15 mouse cellular contexts compared by ENCODE assay signal in the genomic region with DNA sequence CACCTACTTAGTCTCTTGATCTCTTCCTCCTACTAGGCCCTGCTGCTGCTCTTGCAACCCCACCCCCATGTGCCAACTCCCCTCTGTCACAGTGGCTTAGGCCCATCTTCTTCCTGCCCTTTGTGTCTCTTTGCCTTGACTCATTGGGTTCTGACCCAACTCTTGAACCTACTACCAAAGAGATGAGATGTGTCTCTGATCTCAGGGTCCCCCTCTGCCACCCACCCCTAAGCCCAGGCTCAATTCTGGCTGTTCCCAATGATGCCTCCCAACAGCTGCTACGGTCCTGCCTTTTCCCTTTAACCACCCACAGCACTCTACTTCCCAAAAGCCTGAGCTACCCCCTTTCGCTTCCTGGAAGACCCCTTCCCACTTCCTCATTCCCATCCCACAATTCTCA. TPM values are rescaled to one million over a fixed set of nuclear protein-coding genes. Genes with fewer than 3 reads are reported as not detected.
DNase-seq lines count a peak whose midpoint lies in the region; ATAC-seq and TF ChIP-seq lines count a peak whose summit lies in the region.
"Had no signal": no experiment of that assay in that cellular context is flagged by ENCODE, and none has a peak within 500 bp of the region (broad histone marks: within the 10 kb centered on the region; RNA-seq: fewer than 3 reads in every experiment).

No protein-coding gene starts in this region.

- H3K27ac ChIP-seq in heart, embryonic 11.5 days (ENCODE audit: low read depth, low read length) = peak overlapping the region; percentile 35; the same call in 1 of the 2 replicates
- peak overlapping the region; percentile 53 for H3K27ac ChIP-seq in liver, embryonic 12.5 days
- H3K27ac ChIP-seq in liver, embryonic 11.5 days (ENCODE audit: low read depth, low read length) = no peak overlapping the region
- peak overlapping the region; percentile 57; the same call in 1 of the 2 replicates for H3K27ac ChIP-seq in embryonic facial prominence, embryonic 12.5 days
- H3K27ac ChIP-seq in liver, postnatal 0 days (ENCODE audit: low read depth) = peak overlapping the region; percentile 19; the same call in 1 of the 2 replicates
- no peak overlapping the region for H3K27ac ChIP-seq in hindbrain, embryonic 11.5 days (ENCODE audit: low read depth, low read length)
- H3K27ac ChIP-seq: forebrain, embryonic 13.5 days; left cerebral cortex, adult 2 months; liver, embryonic 14.5 days had no signal

- no peaks in the 10 kb centered on the region for H3K27me3 ChIP-seq in heart, embryonic 11.5 days (ENCODE audit: control insufficient read depth, insufficient read depth, low read length)
- H3K27me3 ChIP-seq in liver, embryonic 12.5 days (replicated peaks) = no peaks in the 10 kb centered on the region
- no peaks in the 10 kb centered on the region for H3K27me3 ChIP-seq in liver, embryonic 11.5 days (replicated peaks; ENCODE audit: control insufficient read depth, insufficient read depth, low read length)
- no peaks in the 10 kb centered on the region for H3K27me3 ChIP-seq in embryonic facial prominence, embryonic 12.5 days
- H3K27me3 ChIP-seq in liver, postnatal 0 days (ENCODE audit: insufficient read depth, low read length) = no peaks in the 10 kb centered on the region
- peaks cover 7% of the 10 kb centered on the region; the same call in 1 of the 2 replicates for H3K27me3 ChIP-seq in hindbrain, embryonic 11.5 days (ENCODE audit: control insufficient read depth, insufficient read depth, low read length)
- H3K27me3 ChIP-seq: forebrain, embryonic 13.5 days had no signal

- no peak for ATAC-seq in heart, embryonic 11.5 days (replicated peaks; ENCODE audit: insufficient number of reproducible peaks, low FRiP score, low TSS enrichment)
- no peak for ATAC-seq in liver, embryonic 12.5 days
- no peak for ATAC-seq in liver, embryonic 11.5 days (replicated peaks; ENCODE audit: low FRiP score)
- ATAC-seq in embryonic facial prominence, embryonic 12.5 days (ENCODE audit: insufficient number of reproducible peaks, insufficient read depth, low FRiP score, low TSS enrichment) = no peak
- ATAC-seq in liver, postnatal 0 days = no peak
- ATAC-seq in hindbrain, embryonic 11.5 days (ENCODE audit: low FRiP score) = no peak
- ATAC-seq: forebrain, embryonic 13.5 days had no signal

- 0 out of 2 replicates have a peak overlapping the region, but pooled peaks have one; percentile 10 for H3K9ac ChIP-seq in heart, embryonic 11.5 days (ENCODE audit: low read depth, low read length)
- peak overlapping the region; percentile 42; the same call in 1 of the 2 replicates for H3K9ac ChIP-seq in liver, embryonic 12.5 days
- H3K9ac ChIP-seq in liver, embryonic 11.5 days (ENCODE audit: low read depth, low read length) = no peak overlapping the region
- no peak overlapping the region for H3K9ac ChIP-seq in embryonic facial prominence, embryonic 12.5 days
- no peak overlapping the region for H3K9ac ChIP-seq in liver, postnatal 0 days (replicated peaks)
- no peak overlapping the region for H3K9ac ChIP-seq in hindbrain, embryonic 11.5 days (ENCODE audit: low read depth, low read length)
- H3K9ac ChIP-seq: forebrain, embryonic 13.5 days; liver, embryonic 14.5 days; neural tube, embryonic 13.5 days had no signal

- H3K36me3 ChIP-seq in heart, embryonic 11.5 days (ENCODE audit: control insufficient read depth, insufficient read depth, low read length) = no peaks in the 10 kb centered on the region
- H3K36me3 ChIP-seq in liver, embryonic 12.5 days = peaks cover 87% of the 10 kb centered on the region
- no peaks in the 10 kb centered on the region; the same call in 1 of the 2 replicates for H3K36me3 ChIP-seq in liver, embryonic 11.5 days (ENCODE audit: control insufficient read depth, insufficient read depth, low read length)
- peaks cover 7% of the 10 kb centered on the region; the same call in 1 of the 2 replicates for H3K36me3 ChIP-seq in embryonic facial prominence, embryonic 12.5 days
- peaks cover 17% of the 10 kb centered on the region for H3K36me3 ChIP-seq in liver, postnatal 0 days (replicated peaks; ENCODE audit: insufficient read depth, low read length)
- H3K36me3 ChIP-seq in hindbrain, embryonic 11.5 days (ENCODE audit: control insufficient read depth, insufficient read depth, low read length) = no peaks in the 10 kb centered on the region
- H3K36me3 ChIP-seq: neural tube, embryonic 13.5 days had no signal

- H3K9me3 ChIP-seq in heart, embryonic 11.5 days (replicated peaks; ENCODE audit: control insufficient read depth, low read length) = no peaks in the 10 kb centered on the region
- H3K9me3 ChIP-seq in liver, embryonic 12.5 days (replicated peaks) = no peaks in the 10 kb centered on the region
- no peaks in the 10 kb centered on the region for H3K9me3 ChIP-seq in liver, embryonic 11.5 days (ENCODE audit: control insufficient read depth, low read length)
- no peaks in the 10 kb centered on the region for H3K9me3 ChIP-seq in embryonic facial prominence, embryonic 12.5 days
- no peaks in the 10 kb centered on the region for H3K9me3 ChIP-seq in liver, postnatal 0 days (ENCODE audit: low read length)
- no peaks in the 10 kb centered on the region for H3K9me3 ChIP-seq in hindbrain, embryonic 11.5 days (ENCODE audit: control insufficient read depth, low read length)
- H3K9me3 ChIP-seq: forebrain, embryonic 13.5 days; neural tube, embryonic 13.5 days had no signal

- no peak overlapping the region for H3K4me3 ChIP-seq in heart, embryonic 11.5 days (ENCODE audit: low read depth, low read length)
- no peak overlapping the region for H3K4me3 ChIP-seq in liver, embryonic 12.5 days
- no peak overlapping the region for H3K4me3 ChIP-seq in liver, embryonic 11.5 days (ENCODE audit: low read depth, low read length)
- H3K4me3 ChIP-seq in embryonic facial prominence, embryonic 12.5 days = no peak overlapping the region
- H3K4me3 ChIP-seq in liver, postnatal 0 days (ENCODE audit: low read depth, low read length) = no peak overlapping the region
- H3K4me3 ChIP-seq in hindbrain, embryonic 11.5 days (ENCODE audit: low read depth, low read length) = no peak overlapping the region
- H3K4me3 ChIP-seq: forebrain, embryonic 13.5 days; left cerebral cortex, adult 2 months; neural tube, embryonic 13.5 days had no signal

- DNase-seq in heart, adult 9 months (ENCODE audit: low spot score in 2 of 2) = no peak
- DNase-seq in liver, embryonic 11.5 days (ENCODE audit: low spot score) = no peak
- DNase-seq in liver, postnatal 0 days = no peak
- DNase-seq in hindbrain, embryonic 11.5 days (ENCODE audit: low spot score) = no peak
- DNase-seq in kidney, adult 9 months = no peak
- DNase-seq: cerebellum, adult 11 months; cerebellum, postnatal 25 days; right cerebral cortex, postnatal 25 days had no signal

- H3K4me1 ChIP-seq in heart, embryonic 11.5 days (ENCODE audit: control insufficient read depth, insufficient read depth, low read length) = peaks cover 69% of the 10 kb centered on the region
- H3K4me1 ChIP-seq in liver, embryonic 12.5 days = peaks cover 93% of the 10 kb centered on the region
- peaks cover 83% of the 10 kb centered on the region for H3K4me1 ChIP-seq in liver, embryonic 11.5 days (replicated peaks; ENCODE audit: control insufficient read depth, insufficient read depth, low read length)
- peaks cover 61% of the 10 kb centered on the region for H3K4me1 ChIP-seq in embryonic facial prominence, embryonic 12.5 days
- peaks cover 58% of the 10 kb centered on the region for H3K4me1 ChIP-seq in liver, postnatal 0 days (ENCODE audit: insufficient read depth)
- H3K4me1 ChIP-seq in hindbrain, embryonic 11.5 days (replicated peaks; ENCODE audit: control insufficient read depth, insufficient read depth, low read length) = peaks cover 3% of the 10 kb centered on the region; the same call in 1 of the 2 replicates

- 94% methylated on average over 2 of the region's 2 CpGs for WGBS in heart, embryonic 11.5 days (ENCODE audit: insufficient replicate concordance)
- 65% methylated on average over 2 of the region's 2 CpGs for WGBS in liver, embryonic 12.5 days (ENCODE audit: insufficient replicate concordance)
- WGBS in liver, embryonic 11.5 days = 83% methylated on average over 2 of the region's 2 CpGs
- WGBS in embryonic facial prominence, embryonic 12.5 days = 78% methylated on average over 2 of the region's 2 CpGs
- WGBS in liver, postnatal 0 days (ENCODE audit: insufficient replicate concordance) = 63% methylated on average over 2 of the region's 2 CpGs
- WGBS in hindbrain, embryonic 11.5 days = 92% methylated on average over 2 of the region's 2 CpGs

- peak overlapping the region; percentile 29 for H3K4me2 ChIP-seq in heart, embryonic 11.5 days
- H3K4me2 ChIP-seq in liver, embryonic 12.5 days = peak overlapping the region; percentile 28; the same call in 1 of the 2 replicates
- H3K4me2 ChIP-seq in liver, embryonic 11.5 days = no peak overlapping the region
- H3K4me2 ChIP-seq in embryonic facial prominence, embryonic 12.5 days (replicated peaks) = 0 out of 2 replicates have a peak overlapping the region, but pooled peaks have one; percentile 4
- H3K4me2 ChIP-seq in liver, postnatal 0 days (ENCODE audit: low read depth, low read length) = peak overlapping the region; percentile 14; the same call in 1 of the 2 replicates
- no peak overlapping the region for H3K4me2 ChIP-seq in hindbrain, embryonic 11.5 days (replicated peaks; ENCODE audit: low read depth, low read length)
- H3K4me2 ChIP-seq: forebrain, embryonic 13.5 days; neural tube, embryonic 13.5 days had no signal

- TF ChIP-seq CTCF in liver, postnatal 0 days (IDR thresholded peaks at IDR 0.05; ENCODE audit: low read depth) = no peak

- TF ChIP-seq EP300 in liver, postnatal 0 days (IDR thresholded peaks at IDR 0.05; ENCODE audit: low read depth) = no peak

RNA-seq across cellular contexts. Expression of gene Fads3, which starts 19.4 kb away (rescaled TPM):
- 15.8 and 17.9 TPM in 2 replicates for polyA plus RNA-seq in heart, embryonic 11.5 days (2014; fragmentation: Nextera tagmentation; extraction: Ambion mirVana)
- polyA plus RNA-seq in liver, embryonic 12.5 days (2016; fragmentation: Nextera tagmentation; extraction: Ambion mirVana) = 6.9 and 10.0 TPM in 2 replicates
- 7.2 and 7.3 TPM in 2 replicates for polyA plus RNA-seq in liver, embryonic 11.5 days (2014; fragmentation: Nextera tagmentation; extraction: Ambion mirVana)
- polyA plus RNA-seq in embryonic facial prominence, embryonic 12.5 days (2016; fragmentation: Nextera tagmentation; extraction: Ambion mirVana) = 10.1 and 10.2 TPM in 2 replicates
- 1.7 and 2.0 TPM in 2 replicates for polyA plus RNA-seq in liver, postnatal 0 days (2015; fragmentation: Nextera tagmentation; extraction: Ambion mirVana)
- polyA plus RNA-seq in hindbrain, embryonic 11.5 days (2014; fragmentation: Nextera tagmentation; extraction: Ambion mirVana) = 5.7 and 5.8 TPM in 2 replicates

RNA-seq across cellular contexts. Expression of gene Rab3il1, which starts 20.5 kb away (rescaled TPM):
- 50.8 and 54.0 TPM in 2 replicates for polyA plus RNA-seq in heart, embryonic 11.5 days (2014; fragmentation: Nextera tagmentation; extraction: Ambion mirVana)
- 189 and 191 TPM in 2 replicates for polyA plus RNA-seq in liver, embryonic 12.5 days (2016; fragmentation: Nextera tagmentation; extraction: Ambion mirVana)
- polyA plus RNA-seq in liver, embryonic 11.5 days (2014; fragmentation: Nextera tagmentation; extraction: Ambion mirVana) = 133 and 137 TPM in 2 replicates
- 48.0 and 50.0 TPM in 2 replicates for polyA plus RNA-seq in embryonic facial prominence, embryonic 12.5 days (2016; fragmentation: Nextera tagmentation; extraction: Ambion mirVana)
- polyA plus RNA-seq in liver, postnatal 0 days (2015; fragmentation: Nextera tagmentation; extraction: Ambion mirVana) = 74.9 and 80.9 TPM in 2 replicates
- polyA plus RNA-seq in hindbrain, embryonic 11.5 days (2014; fragmentation: Nextera tagmentation; extraction: Ambion mirVana) = 35.7 and 35.9 TPM in 2 replicates

RNA-seq across cellular contexts. Expression of gene Best1, which starts 20.5 kb away (rescaled TPM):
- 0.10 and 0.41 TPM in 2 replicates for polyA plus RNA-seq in heart, embryonic 11.5 days (2014; fragmentation: Nextera tagmentation; extraction: Ambion mirVana)
- 0.17 and 0.32 TPM in 2 replicates for polyA plus RNA-seq in liver, embryonic 12.5 days (2016; fragmentation: Nextera tagmentation; extraction: Ambion mirVana)
- 0.31 and 0.59 TPM in 2 replicates for polyA plus RNA-seq in liver, embryonic 11.5 days (2014; fragmentation: Nextera tagmentation; extraction: Ambion mirVana)
- polyA plus RNA-seq in embryonic facial prominence, embryonic 12.5 days (2016; fragmentation: Nextera tagmentation; extraction: Ambion mirVana) = 1.7 and 1.8 TPM in 2 replicates
- polyA plus RNA-seq in liver, postnatal 0 days (2015; fragmentation: Nextera tagmentation; extraction: Ambion mirVana) = 0.08 and 0.13 TPM in 2 replicates
- 0.91 and 1.1 TPM in 2 replicates for polyA plus RNA-seq in hindbrain, embryonic 11.5 days (2014; fragmentation: Nextera tagmentation; extraction: Ambion mirVana)

RNA-seq across cellular contexts. Expression of gene Fth1, which starts 41.6 kb away (rescaled TPM):
- 1,994 and 2,294 TPM in 2 replicates for polyA plus RNA-seq in heart, embryonic 11.5 days (2014; fragmentation: Nextera tagmentation; extraction: Ambion mirVana)
- polyA plus RNA-seq in liver, embryonic 12.5 days (2016; fragmentation: Nextera tagmentation; extraction: Ambion mirVana) = 5,199 and 5,262 TPM in 2 replicates
- polyA plus RNA-seq in liver, embryonic 11.5 days (2014; fragmentation: Nextera tagmentation; extraction: Ambion mirVana) = 3,796 and 3,887 TPM in 2 replicates
- 1,511 and 1,518 TPM in 2 replicates for polyA plus RNA-seq in embryonic facial prominence, embryonic 12.5 days (2016; fragmentation: Nextera tagmentation; extraction: Ambion mirVana)
- polyA plus RNA-seq in liver, postnatal 0 days (2015; fragmentation: Nextera tagmentation; extraction: Ambion mirVana) = 4,793 and 5,083 TPM in 2 replicates
- 1,301 and 1,416 TPM in 2 replicates for polyA plus RNA-seq in hindbrain, embryonic 11.5 days (2014; fragmentation: Nextera tagmentation; extraction: Ambion mirVana)

Comparison
In these comparisons a context has a peak if more than half of its experiments do, and no peak if none do; other contexts are left out.
1. H3K27ac ChIP-seq: peak in heart, embryonic 11.5 days (single experiment), liver, embryonic 12.5 days (single experiment), embryonic facial prominence, embryonic 12.5 days (single experiment) and liver, postnatal 0 days (single experiment); none in liver, embryonic 11.5 days (single experiment) and hindbrain, embryonic 11.5 days (single experiment).
2. H3K4me2 ChIP-seq: peak in heart, embryonic 11.5 days (single experiment), liver, embryonic 12.5 days (single experiment), embryonic facial prominence, embryonic 12.5 days (single experiment) and liver, postnatal 0 days (single experiment); none in liver, embryonic 11.5 days (single experiment) and hindbrain, embryonic 11.5 days (single experiment).
3. H3K9ac ChIP-seq: peak in heart, embryonic 11.5 days (single experiment) and liver, embryonic 12.5 days (single experiment); none in liver, embryonic 11.5 days (single experiment), embryonic facial prominence, embryonic 12.5 days (single experiment), liver, postnatal 0 days (single experiment) and hindbrain, embryonic 11.5 days (single experiment).